Mouse (Mus musculus) spleen, adult 2 months (tissue): ENCODE data around the gene Tssc4.

Source experiments
- CTCF ChIP-seq: fragments of 200-500 bp; IDR thresholded peaks from 2 replicates; pipeline ENCODE4 v1.5.1; 2011; ENCODE audit warnings: mild to moderate bottlenecking, inconsistent platforms; ENCODE audit not compliant: insufficient read depth, insufficient read length, insufficient replicate concordance; ENCODE audit errors: extremely low read depth
- POLR2A ChIP-seq: fragments of 200-500 bp; IDR thresholded peaks from 2 replicates; pipeline ENCODE4 v1.6.1; 2011; ENCODE audit warnings: low read depth, low read length, inconsistent platforms

DNA sequence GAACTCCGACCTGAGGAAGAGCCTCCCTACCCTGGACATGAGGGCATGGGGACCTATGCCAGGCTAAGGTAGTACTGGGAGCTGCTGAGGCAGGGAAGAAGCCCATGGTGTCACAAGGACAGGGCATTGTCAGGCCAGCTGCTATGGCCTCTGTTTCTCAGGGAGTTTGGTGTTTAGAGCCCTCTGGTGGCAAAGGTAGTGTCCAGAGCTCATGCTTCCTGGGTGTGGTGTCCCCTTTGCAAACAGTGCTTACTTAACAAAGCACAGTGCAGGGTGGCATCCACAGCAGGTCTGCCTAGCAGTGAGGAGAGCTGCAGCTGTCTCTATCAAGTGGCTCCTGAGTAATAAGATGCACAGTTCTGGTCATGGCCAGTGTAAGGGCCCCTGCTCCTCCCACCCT is 41.8 kb downstream of the Tssc4 start:
- TF ChIP-seq POLR2A: no peak
- TF ChIP-seq CTCF: no peak
